Mouse (Mus musculus): ENCODE measurements at regions not wholly inside any gene's neighbourhood (a gene's known extent, or its start where the extent isn't known, plus 50 kb on each side); places are given as distances from the start of the nearest gene placed in this dataset.

DNA sequence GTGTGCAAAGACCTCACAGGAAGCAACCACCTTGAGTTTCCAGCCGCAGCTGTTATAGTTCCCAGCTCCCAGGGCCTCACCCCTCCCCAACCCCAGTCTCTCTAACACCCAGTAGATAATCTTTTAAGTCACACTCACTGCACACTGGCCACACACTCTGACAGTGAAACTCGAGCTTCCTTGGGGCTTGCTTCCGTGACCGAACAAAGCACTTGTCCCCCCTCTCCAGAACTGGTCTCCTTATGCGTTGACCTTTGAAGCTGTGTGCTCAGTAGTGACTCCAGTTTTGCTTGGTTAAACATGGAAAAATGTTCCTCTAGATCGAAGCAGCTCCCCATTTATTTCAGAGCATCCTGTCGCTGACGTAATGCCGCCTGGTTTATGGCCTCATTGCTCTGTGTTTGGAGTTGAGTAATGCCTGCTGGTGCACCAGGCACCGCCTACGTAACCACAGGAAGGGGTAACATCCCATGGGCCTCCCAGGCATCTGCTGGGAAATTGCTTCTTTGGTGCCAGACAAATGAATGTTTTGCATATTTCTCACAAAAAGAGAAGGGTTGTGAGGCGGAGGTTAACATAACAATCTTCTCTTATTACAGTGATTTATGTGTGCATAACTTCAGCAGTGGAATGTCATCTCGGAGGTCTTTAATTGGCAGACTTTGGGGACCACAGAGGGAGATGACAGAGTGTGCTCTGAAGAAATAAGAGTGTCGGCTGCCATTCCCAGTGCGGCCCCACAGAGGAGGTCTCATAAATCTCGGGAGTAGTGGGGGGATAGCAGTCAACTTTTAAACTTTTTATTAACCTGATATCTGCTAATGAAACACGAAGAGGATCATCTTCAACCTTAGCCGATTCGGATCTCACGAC, 292.7 kb upstream of the Zfp507 start:
- DNase-seq (ENCODE audit: low spot score in 2 of 2): peak in 1 of 2 experiments; percentile 21

DNA sequence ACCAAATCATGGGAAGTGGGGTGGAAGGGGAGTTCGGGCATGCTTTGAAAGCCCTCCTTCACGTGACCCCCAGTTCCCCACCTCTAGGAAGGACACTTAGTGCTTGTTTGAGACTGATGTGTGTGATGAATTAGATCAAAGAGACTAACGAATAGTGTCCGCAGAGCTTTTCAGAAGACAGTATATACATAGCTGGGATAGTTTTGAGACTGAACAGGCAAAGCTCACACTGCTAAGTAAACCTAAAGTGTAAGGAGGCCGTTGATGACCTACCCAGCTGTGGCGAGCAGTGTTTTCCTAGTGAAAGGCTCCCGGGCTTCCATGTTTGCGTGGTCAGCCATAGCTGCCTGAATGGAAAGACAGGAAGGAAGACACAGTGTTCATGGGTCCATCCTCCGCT, 288.3 kb upstream of the Zfp507 start:
- DNase-seq (ENCODE audit: low spot score in 2 of 2): no peak

DNA sequence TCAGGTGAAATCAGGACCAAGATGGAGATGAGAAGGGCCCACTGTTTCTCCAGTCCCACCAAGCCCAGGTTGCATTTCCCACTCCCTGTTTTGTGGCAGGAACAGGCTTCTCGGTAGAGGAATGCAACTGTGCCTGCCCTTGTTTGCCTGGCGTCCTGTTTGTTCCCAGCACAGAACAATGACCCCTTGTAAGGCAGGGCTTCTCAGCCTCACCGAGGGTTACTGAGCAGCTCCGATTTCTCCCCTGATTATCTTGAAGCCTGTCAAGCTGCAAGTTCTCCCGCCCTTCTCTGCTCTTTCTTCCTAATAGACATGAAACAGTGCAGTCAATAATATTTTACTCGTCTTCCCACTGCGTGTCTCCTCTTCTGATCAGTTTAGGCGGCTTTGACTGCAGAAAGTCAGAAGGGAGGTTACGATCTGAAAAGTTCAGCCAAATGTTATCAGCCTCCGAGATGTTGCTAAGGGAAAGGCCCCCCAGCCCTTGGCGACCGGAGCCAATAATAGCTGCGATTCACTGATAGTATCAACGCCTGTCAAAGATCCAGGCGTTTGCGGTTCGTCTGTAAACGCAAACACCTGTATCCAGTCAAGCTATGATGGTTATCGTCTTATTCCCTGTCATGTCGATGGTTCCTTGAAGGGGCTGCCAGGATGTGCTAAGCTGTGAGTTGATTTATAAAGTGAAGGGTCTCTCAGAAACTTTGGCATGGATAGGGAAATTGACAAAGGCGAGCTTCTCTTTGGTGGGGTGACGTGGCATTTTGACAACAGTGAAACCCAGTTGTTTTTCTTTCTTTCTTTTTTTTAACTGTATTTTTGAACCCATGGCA, 287.7 kb upstream of the Zfp507 start:
- DNase-seq (ENCODE audit: low spot score in 2 of 2): no peak

DNA sequence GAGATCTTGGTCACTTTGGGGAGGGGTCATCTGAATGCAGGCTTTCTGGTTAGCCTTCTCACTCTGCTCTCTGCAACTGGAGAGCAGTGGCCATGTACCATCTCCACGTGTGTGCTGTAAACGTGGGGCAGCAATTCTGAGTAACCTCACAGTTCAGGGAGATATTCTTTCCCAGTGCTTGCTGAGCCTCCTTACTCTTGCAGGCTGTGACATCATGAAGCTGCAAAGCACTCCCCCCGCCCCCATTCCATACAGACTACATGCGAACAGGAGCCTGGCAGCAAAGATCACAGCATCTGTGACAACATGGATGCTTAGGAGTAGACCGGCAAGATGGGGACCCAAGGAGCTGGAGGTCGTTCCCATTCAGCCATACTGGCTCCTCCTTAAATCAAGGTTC, 284.8 kb upstream of the Zfp507 start:
- DNase-seq (ENCODE audit: low spot score in 2 of 2): no peak

GRCm38 (mm10) chr7:36078666-36079065, 275.9 kb upstream of the Zfp507 start:
- DNase-seq (ENCODE audit: low spot score in 2 of 2): no peak

GRCm38 (mm10) chr7:36078089-36078654, 275.4 kb upstream of the Zfp507 start:
- DNase-seq (ENCODE audit: low spot score in 2 of 2): no peak

- no peak for DNase-seq (ENCODE audit: low spot score in 2 of 2)
Observed at GRCm38 (mm10) chr7:36077271-36077670, 274.5 kb upstream of the Zfp507 start.

GRCm38 (mm10) chr7:36076021-36076441, 273.2 kb upstream of the Zfp507 start:
- no peak for DNase-seq (ENCODE audit: low spot score in 2 of 2)

GRCm38 (mm10) chr7:36071774-36072173, 269.0 kb upstream of the Zfp507 start:
- no peak for DNase-seq (ENCODE audit: low spot score in 2 of 2)

DNA sequence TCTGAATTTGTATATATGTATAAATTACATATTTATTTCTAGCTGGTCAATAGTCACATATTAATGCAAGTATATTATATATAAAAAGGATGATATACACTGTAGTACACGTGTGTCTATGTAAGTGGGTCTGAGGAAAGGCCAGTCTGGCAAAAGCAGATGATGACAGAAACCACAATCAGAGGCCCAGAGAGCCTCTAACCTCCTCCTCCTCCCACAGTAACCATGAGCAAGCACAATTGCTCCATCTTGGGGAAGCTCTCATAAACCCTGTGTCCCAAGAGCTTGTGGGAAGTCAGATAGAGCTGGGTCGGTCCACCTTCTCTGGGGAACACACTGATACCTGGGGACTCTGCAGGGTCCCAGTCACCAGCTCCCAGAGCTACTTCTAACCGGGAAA, 263.9 kb upstream of the Zfp507 start:
- no peak for DNase-seq (ENCODE audit: low spot score in 2 of 2)

DNA sequence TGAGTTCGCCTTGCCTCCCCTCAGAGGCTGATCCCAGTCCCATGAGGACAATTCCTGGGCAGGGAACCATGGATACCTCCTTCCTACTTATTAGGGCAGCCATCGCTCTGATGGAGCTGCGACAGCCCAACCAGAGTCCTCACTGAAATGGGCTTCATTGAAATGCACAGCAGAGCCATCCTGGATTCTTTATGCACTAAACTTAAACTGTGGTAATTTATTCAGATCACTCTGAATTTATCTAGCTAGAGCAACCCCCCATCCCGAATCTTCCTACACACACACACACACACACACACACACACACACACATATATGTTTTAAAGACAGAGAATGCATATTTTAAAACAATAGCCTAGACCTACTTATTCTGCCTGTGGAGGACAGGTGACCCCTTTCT, 258.9 kb upstream of the Zfp507 start:
- DNase-seq (ENCODE audit: low spot score in 2 of 2): no peak

GRCm38 (mm10) chr7:36060426-36060825, 257.6 kb upstream of the Zfp507 start:
- no peak for DNase-seq (ENCODE audit: low spot score in 2 of 2)

GRCm38 (mm10) chr7:36046053-36046452, 243.2 kb upstream of the Zfp507 start:
- no peak for DNase-seq (ENCODE audit: low spot score in 2 of 2)

- no peak for DNase-seq (ENCODE audit: low spot score in 2 of 2)
Observed at GRCm38 (mm10) chr7:36031881-36032280, 229.1 kb upstream of the Zfp507 start.

DNA sequence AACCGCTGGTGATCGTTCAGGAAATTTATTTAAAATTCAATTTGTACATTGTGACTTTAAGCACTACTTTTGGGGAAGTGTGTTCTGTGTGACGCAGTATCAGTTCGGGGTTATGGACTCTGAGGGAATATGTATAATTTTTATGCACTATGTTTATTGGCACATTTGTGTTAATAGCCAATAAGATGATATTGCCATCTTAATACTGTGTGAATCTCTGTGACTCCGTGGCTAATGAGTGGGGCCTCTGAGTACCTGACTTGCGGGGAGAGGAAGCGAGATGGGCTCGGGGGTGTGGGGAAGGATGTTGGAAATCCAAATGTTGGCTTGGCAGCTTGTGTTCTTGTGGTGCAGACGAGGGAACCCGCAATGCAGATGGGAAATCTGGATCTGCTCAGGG, 220.2 kb upstream of the Zfp507 start:
- no peak for DNase-seq (ENCODE audit: low spot score in 2 of 2)

- no peak for DNase-seq (ENCODE audit: low spot score in 2 of 2)
Observed at GRCm38 (mm10) chr7:36022489-36022888, 219.7 kb upstream of the Zfp507 start.

GRCm38 (mm10) chr7:36016926-36017753, 214.3 kb upstream of the Zfp507 start:
- no peak for DNase-seq (ENCODE audit: low spot score in 2 of 2)

DNA sequence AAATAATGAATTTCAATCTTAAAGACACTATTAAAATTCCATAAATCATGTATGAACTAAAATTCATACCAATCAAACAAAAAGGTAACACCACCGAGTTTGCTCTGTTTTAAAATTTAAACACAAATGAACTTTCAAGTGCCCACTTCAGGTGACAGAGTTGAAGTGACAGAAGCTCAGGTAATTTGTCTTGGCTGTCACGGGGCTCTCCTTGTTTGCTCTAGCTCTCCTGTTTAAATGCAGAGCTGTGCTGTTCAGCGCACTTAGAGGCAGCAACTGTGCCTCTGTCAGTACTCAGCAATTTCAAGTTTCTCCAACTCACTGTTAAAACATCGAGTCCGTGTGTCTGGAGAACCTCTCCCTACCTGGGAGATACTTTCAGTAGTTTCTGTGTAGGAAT, 193.8 kb upstream of the Zfp507 start:
- no peak for DNase-seq (ENCODE audit: low spot score in 2 of 2)

DNA sequence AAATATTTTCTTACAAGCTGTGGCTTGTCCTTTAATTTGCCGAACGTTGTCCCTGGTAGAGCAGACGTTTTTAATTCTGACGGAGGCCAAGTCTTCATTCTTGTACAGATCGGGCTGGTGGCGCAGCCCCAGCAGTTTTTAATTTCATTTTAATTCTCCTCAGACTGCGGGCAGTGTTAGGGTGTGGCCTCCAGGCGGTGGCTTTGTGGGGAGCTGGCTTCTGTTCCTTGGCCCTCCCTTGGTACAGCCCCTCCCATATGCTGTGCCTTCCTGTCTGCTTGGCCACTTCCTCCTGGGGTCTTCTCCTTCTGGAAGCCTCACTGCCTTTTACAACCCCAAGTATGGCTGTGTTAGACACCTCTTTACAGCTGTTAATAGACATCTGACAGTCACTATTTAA, 189.7 kb upstream of the Zfp507 start:
- no peak for DNase-seq (ENCODE audit: low spot score in 2 of 2)

- no peak for DNase-seq (ENCODE audit: low spot score in 2 of 2)
Observed at GRCm38 (mm10) chr7:35991141-35991540, 188.3 kb upstream of the Zfp507 start.

DNA sequence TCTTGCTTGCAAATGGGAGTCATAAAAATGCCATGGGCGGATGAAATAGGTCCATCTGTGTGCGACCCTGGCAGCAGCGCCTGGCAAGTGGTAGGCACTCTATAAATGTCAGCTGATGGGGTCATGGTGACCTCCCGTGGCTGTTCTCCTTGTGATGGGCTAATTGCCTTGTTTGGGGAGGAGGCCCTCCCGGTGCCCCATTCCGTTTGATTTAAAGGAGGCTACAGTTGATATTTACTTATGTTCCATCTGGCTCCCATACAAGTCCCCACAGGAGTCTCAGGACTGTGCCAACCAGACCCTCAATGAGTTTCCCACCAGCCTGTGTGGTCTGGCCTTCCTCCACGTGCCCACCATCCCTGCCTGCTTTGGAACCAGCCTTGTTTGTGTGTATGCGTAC, 186.7 kb upstream of the Zfp507 start:
- no peak for DNase-seq (ENCODE audit: low spot score in 2 of 2)
